Mouse (Mus musculus): ENCODE data around the gene 4930562C15Rik.

The 4930562C15Rik gene

DNA sequence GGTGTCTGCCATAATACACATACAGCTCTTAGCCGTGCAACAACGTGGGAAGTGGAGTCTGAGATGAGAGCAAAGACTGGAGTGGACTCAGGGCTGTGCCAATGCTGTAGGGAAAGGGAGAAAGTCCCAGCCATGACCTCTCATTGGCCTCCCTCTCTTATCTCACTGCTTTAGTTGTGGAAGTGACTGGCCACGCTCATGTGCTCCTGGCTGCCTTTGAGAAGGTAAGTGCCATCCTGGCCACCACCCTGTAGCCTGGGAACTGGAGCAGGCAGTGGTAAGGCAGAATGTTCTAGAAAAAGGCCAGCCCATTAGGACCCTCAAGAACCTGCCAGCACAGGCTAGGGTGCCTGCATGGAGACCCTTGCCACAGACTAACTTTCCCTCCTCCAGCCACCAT is 80.7 kb downstream of the 4930562C15Rik start:
- DNase-seq (ENCODE audit: low read depth, low spot score): no peak

GRCm38 (mm10) chr16:4916608-4917007 is 81.4 kb downstream of the 4930562C15Rik start:
- DNase-seq (ENCODE audit: low read depth, low spot score): no peak
